Mouse (Mus musculus) erythroblast, embryonic 14.5 days (primary cell): Measurements from ENCODE around the gene Selenom.

ENCODE experiments used
- GATA1 ChIP-seq: IDR thresholded peaks from 2 replicates; pipeline ENCODE4 v1.6.1; 2012; ENCODE audit warnings: low read length, inconsistent platforms, mixed read lengths
- TAL1 ChIP-seq: IDR thresholded peaks from 3 replicates; pipeline ENCODE4 v1.6.1; 2012; ENCODE audit warnings: low read length, inconsistent platforms, mixed read lengths

- TF ChIP-seq GATA1 (no peak), TAL1 (no peak)
Measured at GRCm38 (mm10) chr11:3529476-3530252, 15.2 kb downstream of the Selenom start.
